Mouse (Mus musculus): Measurements from ENCODE around the gene Sox10.

GRCm38 (mm10) chr15:79109321-79109934 lies 55.6 kb downstream of the Sox10 start:
- TF ChIP-seq CTCF (conservative IDR thresholded peaks at IDR 0.05; ENCODE audit: insufficient read depth, insufficient read length, low read depth, low read length) (no peak), POLR2A (IDR thresholded peaks at IDR 0.05; ENCODE audit: low read depth, low read length) (no peak)
